Mouse (Mus musculus) intestine, embryonic 16.5 days (tissue): ENCODE measurements around the gene Olfr1395. TPM values are rescaled to one million over a fixed set of nuclear protein-coding genes. Genes with fewer than 3 reads are reported as not detected.
"Not testable (repeated sequence)": the region's sequence is repeated elsewhere in the genome, so short reads cannot be mapped to it uniquely, and the experiment has no call there.

Experiments used
- ATAC-seq: fragments of 200-750 bp; cut with Nextera tagmentation; 2 replicates; pipeline ENCODE4 v1.8.0; 2017; ENCODE audit warnings: moderate TSS enrichment, moderate library complexity
- H3K27ac ChIP-seq: fragments of 300-500 bp; sonication (generic); 2 replicates; pipeline ENCODE4 v1.5.1; 2014; ENCODE audit warnings: mild to moderate bottlenecking, low read length
- H3K27me3 ChIP-seq: fragments of 300-500 bp; sonication (generic); replicated peaks from 2 replicates; pipeline ENCODE4 v1.6.1; 2014; ENCODE audit warnings: low read length, control low read depth, mixed read lengths; ENCODE audit not compliant: control insufficient read depth, insufficient read depth
- H3K36me3 ChIP-seq: fragments of 300-500 bp; sonication (generic); 2 replicates; pipeline ENCODE4 v1.6.1; 2014; ENCODE audit warnings: low read length, control low read depth; ENCODE audit not compliant: control insufficient read depth, insufficient read depth
- H3K4me1 ChIP-seq: fragments of 300-500 bp; sonication (generic); 2 replicates; pipeline ENCODE4 v1.6.1; 2014; ENCODE audit warnings: low read length, control low read depth, mixed read lengths; ENCODE audit not compliant: control insufficient read depth, insufficient read depth
- H3K4me2 ChIP-seq: fragments of 300-500 bp; sonication (generic); 2 replicates; pipeline ENCODE4 v1.6.1; 2014; ENCODE audit warnings: low read depth, low read length, control low read depth
- H3K4me3 ChIP-seq: fragments of 300-500 bp; sonication (generic); 2 replicates; pipeline ENCODE4 v1.5.1; 2014; ENCODE audit warnings: mild to moderate bottlenecking, low read length
- H3K9ac ChIP-seq: fragments of 300-500 bp; sonication (generic); 2 replicates; pipeline ENCODE4 v1.6.1; 2014; ENCODE audit warnings: low read depth, low read length
- H3K9me3 ChIP-seq: fragments of 300-500 bp; sonication (generic); 2 replicates; pipeline ENCODE4 v1.6.1; 2016; ENCODE audit warnings: low read length, control low read depth; ENCODE audit not compliant: control insufficient read depth
- WGBS: fragments of 180-500 bp; shearing (Covaris S2); extraction: QIAGEN DNeasy Blood & Tissue Kit; methylation state at CpG from one replicate; pipeline ENCODE4 v1.1.7; 2014; 5-methylcytosine and 5-hydroxymethylcytosine counted together
- polyA plus RNA-seq: library from polyadenylated mRNA; unstranded; fragments of >200 nt; fragmentation: Nextera tagmentation; extraction: Ambion mirVana; gene quantifications from 2 replicates; pipeline ENCODE4 v1.2.1, GENCODE M21; 2015

The Olfr1395 gene
- polyA plus RNA-seq, 1 experiment from 2014 or later = not detected

DNA sequence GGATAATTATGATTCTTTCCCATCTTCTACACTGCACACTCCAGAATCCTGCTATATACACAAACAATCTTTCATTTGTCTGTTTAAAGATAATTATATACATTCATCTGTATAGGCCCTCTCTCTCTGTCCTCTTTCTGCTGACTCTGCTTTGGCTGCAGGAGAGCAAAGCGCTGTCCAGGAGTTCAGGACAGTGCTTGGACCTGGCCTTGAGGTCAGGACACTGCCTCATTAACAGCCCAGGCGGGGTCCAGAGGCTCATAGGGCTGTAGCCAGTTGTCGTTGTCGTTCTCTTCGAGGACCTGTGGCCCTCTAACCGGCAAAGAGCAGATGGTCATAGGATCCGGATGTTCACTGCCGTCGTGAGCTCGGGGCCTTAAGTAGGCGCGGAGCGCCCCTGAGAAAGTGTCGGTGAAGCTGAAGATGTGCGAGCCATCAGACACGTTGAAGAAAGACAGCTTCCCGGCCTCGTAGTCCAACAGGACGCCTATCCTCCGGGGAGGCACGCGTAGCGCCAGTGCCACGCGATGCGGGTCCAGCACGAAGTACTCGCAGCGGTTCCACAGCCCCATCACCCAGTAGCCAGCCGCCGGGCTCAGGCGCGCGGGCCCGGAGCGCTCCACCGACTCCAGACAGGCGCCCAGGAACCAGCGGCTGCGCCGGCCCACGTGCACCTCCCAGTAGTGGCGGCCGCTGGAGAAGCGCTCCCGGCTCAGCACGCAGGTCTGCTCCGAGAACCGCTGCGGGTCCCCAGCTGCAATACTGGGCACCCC, 27.0 kb downstream of the Olfr1395 start:
- Histone ChIP-seq H3K27ac (no peak overlapping the region), H3K9me3 (peaks cover 5% of the 10 kb centered on the region; the same call in 1 of the 2 replicates), H3K36me3 (no peaks in the 10 kb centered on the region), H3K27me3 (peaks cover 9% of the 10 kb centered on the region), H3K4me3 (peak overlapping the region; percentile 42), H3K9ac (peak overlapping the region; percentile 48; the same call in 1 of the 2 replicates), H3K4me2 (peak overlapping the region; percentile 83), H3K4me1 (peaks cover 6% of the 10 kb centered on the region)
- 7% methylated on average over 50 of the region's 50 CpGs for WGBS
- peak; percentile 71 for ATAC-seq

DNA sequence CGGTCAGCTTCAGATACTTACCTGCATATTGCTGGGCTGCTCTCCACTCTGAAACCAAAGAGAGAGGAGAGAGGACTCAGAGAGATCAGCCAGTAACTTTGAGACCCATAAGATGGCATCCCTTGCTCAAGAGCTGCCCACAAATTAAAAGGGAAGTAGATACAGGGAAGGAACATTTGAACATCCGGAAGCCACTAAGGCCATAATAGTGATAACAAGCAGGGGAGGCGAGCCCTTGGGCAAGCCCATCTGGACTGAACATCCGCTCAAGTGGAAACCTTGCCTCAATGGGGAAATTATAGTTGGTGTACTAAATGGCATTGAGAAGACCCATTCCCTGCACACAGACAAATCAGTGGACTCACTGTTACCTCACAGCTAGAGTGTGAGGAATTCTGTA, 28.5 kb downstream of the Olfr1395 start:
- ATAC-seq = no peak
- WGBS = 89% methylated on average over 4 of the region's 4 CpGs

DNA sequence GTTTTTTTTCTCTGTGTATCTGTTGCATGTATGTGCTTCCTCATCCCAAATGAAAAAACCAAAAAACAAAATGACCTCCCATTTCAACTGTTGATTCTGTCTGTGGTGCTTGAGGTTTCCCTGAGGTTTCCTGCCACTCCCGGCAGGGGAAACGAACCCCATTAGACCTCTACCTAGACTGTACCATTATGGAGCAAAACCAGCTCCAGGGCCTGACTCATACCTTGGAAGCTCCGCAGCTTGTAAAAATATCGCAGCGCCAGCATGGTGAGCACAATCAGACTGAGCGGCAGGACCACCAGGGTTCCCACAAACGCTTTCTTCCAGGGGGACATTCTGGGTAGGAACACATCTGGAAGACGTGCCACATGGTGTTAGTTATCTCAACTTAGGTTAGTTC, 33.3 kb downstream of the Olfr1395 start:
- no peak overlapping the region for H3K9ac ChIP-seq
- H3K27me3 ChIP-seq = no peaks in the 10 kb centered on the region
- H3K36me3 ChIP-seq = no peaks in the 10 kb centered on the region
- H3K4me3 ChIP-seq = no peak overlapping the region
- peak; percentile 5; the same call in 1 of the 2 replicates for ATAC-seq
- H3K4me1 ChIP-seq = 0 out of 2 replicates have a peak, but pooled peaks cover 5% of the 10 kb centered on the region
- H3K27ac ChIP-seq = no peak overlapping the region
- 85% methylated on average over 8 of the region's 8 CpGs for WGBS
- no peak overlapping the region for H3K4me2 ChIP-seq
- no peaks in the 10 kb centered on the region for H3K9me3 ChIP-seq

More for the DNA sequence above, 28.5 kb downstream of the Olfr1395 start:
- Histone ChIP-seq H3K27me3 (peaks cover 9% of the 10 kb centered on the region), H3K27ac (no peak overlapping the region), H3K9me3 (peaks cover 5% of the 10 kb centered on the region; the same call in 1 of the 2 replicates), H3K4me2 (no peak overlapping the region), H3K36me3 (no peaks in the 10 kb centered on the region), H3K4me1 (peaks cover 9% of the 10 kb centered on the region), H3K9ac (no peak overlapping the region), H3K4me3 (no peak overlapping the region)

DNA sequence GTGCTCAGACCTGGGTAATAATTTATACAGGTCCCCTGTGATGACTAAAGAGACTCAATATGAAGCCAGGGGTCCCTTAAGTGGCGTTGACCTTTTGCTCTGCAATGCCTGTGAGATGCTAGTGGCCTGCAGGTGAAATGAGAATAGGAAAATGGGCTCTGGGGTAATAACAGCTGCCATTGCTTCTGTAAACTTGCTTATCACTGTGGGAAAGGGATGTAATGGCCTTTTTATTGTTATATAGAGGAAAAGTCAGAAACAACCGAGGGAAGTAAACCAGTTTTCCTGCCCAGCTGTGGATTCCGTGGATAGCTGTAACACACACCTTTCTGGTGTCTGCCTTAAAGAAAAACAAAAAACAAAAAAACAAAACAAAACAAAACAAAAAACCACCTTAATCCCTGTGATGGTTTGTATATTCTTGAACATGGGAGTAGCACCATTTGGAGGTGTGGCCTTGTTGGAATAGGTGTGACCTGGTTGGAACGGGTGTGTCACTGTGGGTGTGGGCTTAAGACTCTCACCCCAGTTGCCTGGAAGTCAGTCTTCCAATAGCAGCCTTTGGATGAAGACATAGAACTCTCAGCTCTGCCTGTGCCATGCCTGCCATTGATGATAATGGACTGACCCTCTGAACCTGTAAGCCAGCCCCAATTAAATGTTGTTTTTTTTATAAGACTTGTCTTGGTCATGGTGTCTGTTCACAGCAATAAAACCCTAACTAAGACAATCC, 34.1 kb downstream of the Olfr1395 start:
- H3K4me3 ChIP-seq, H3K4me2 ChIP-seq, H3K9ac ChIP-seq, H3K36me3 ChIP-seq, H3K27ac ChIP-seq, H3K27me3 ChIP-seq, H3K4me1 ChIP-seq, H3K9me3 ChIP-seq: not testable (repeated sequence)
- peak; percentile 75 for ATAC-seq
- 49% methylated on average over 4 of the region's 4 CpGs for WGBS

DNA sequence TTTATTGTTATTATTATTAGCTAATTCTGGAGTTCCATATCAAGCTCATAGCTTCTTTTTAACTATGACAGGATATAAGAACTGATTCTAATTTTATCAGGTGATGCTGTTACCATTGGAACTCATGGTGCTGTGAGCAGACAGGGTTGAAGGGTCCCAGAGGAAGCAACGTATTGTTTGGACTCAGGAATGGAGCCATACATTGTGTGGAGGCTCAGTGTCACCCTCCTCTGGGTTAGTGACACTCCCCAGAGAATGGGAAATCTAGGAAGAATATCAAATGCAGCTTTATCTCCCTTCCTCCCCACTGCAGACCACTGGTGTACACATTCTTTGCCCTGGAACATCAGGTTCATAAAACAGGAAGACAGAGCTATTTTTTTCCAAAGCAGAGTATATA, 41.1 kb downstream of the Olfr1395 start:
- Histone ChIP-seq H3K27ac (no peak overlapping the region), H3K36me3 (no peaks in the 10 kb centered on the region), H3K9ac (no peak overlapping the region), H3K4me3 (no peak overlapping the region), H3K27me3 (no peaks in the 10 kb centered on the region), H3K9me3 (no peaks in the 10 kb centered on the region), H3K4me2 (no peak overlapping the region), H3K4me1 (no peaks in the 10 kb centered on the region)
- ATAC-seq = no peak
- WGBS = 59% methylated on average over 1 of the region's 1 CpGs

DNA sequence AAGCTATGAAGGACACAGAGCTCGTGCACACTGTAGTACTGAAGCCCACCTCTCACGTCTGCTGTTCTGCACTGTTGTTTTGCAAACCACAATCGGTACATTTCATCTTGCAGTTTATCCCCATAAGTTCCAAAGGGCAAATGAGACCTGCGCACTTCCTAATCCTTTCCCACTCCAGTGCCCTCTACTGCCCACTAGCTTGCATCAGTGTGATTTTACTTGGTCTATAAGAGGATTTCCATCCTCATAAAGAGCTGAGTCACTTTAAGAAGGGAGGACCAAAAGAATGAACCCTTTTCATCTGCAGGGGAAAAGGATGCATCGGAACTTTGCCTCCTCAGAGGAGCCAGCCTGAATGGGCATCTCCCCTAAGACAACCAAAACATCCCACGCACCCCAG, 44.4 kb downstream of the Olfr1395 start:
- H3K27me3 ChIP-seq = no peaks in the 10 kb centered on the region
- no peak overlapping the region for H3K4me2 ChIP-seq
- H3K27ac ChIP-seq = no peak overlapping the region
- H3K4me1 ChIP-seq = no peaks in the 10 kb centered on the region
- no peak overlapping the region for H3K4me3 ChIP-seq
- 77% methylated on average over 6 of the region's 6 CpGs for WGBS
- no peaks in the 10 kb centered on the region for H3K36me3 ChIP-seq
- no peaks in the 10 kb centered on the region for H3K9me3 ChIP-seq
- 0 out of 2 replicates have a peak, but pooled peaks have one; percentile 33 for ATAC-seq
- H3K9ac ChIP-seq = no peak overlapping the region

DNA sequence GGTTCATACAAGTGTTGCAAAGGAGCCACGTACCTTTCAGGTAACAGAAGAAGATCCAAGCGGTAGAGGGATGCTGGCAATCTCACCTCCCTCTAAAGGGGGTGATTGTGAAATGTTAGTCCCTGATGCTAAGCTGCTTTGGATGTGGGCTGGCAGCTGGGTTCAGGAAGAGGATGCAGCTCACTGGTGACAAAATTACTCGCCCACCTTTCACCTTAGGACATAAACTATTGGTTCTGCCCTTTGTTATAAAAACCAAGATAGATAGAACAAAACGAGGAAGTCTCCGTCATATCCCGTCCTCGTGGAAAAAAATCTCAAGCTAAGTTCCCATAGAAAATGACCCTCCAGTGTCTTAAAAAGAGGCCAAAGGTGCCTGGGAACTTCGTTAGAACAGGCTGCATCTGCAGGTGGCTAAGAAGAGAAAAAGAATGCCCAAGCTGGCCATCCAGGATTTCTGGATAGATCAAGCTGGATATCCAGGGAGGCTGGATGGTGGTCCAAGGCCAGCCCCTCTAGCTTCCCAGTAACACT, 44.9 kb downstream of the Olfr1395 start, which contains the start of gene Btnl9:
Gene Btnl9, minus strand, starts transcription at position 205 of the 534 bp plus-strand sequence.
- Histone ChIP-seq H3K9me3 (no peaks in the 10 kb centered on the region), H3K27ac (no peak within 1 kb of the TSS), H3K4me2 (no peak within 1 kb of the TSS), H3K36me3 (no peaks in the 10 kb centered on the region), H3K9ac (no peak within 1 kb of the TSS), H3K27me3 (no peaks in the 10 kb centered on the region), H3K4me3 (no peak within 1 kb of the TSS), H3K4me1 (no peaks in the 10 kb centered on the region)
- ATAC-seq = no peak
- WGBS = 80% methylated on average over 8 of the region's 8 CpGs

DNA sequence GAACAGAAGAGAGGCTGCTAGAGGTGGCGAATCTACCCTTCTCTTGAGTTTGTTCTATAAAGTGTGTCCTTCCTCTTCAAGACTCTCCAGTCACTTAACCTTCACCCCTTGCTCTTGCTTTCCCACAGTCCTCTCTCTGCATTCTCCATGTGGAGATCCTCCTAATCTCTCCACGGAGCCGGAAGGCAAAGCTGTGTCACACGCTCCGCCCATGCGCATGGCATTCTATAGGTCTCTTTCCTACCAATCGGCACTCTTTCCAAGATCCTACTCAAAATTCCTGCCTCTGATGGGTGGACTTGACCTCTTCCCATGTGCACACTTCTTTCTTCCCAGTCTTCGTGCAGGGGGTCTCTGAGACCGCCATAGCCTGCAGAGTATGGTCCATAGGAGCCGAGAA, 45.6 kb downstream of the Olfr1395 start:
- no peaks in the 10 kb centered on the region for H3K27me3 ChIP-seq
- H3K4me3 ChIP-seq = no peak overlapping the region
- no peak overlapping the region for H3K9ac ChIP-seq
- no peaks in the 10 kb centered on the region for H3K36me3 ChIP-seq
- H3K4me2 ChIP-seq = no peak overlapping the region
- H3K9me3 ChIP-seq = no peaks in the 10 kb centered on the region
- ATAC-seq = no peak
- 79% methylated on average over 10 of the region's 10 CpGs for WGBS
- no peaks in the 10 kb centered on the region for H3K4me1 ChIP-seq
- no peak overlapping the region for H3K27ac ChIP-seq

DNA sequence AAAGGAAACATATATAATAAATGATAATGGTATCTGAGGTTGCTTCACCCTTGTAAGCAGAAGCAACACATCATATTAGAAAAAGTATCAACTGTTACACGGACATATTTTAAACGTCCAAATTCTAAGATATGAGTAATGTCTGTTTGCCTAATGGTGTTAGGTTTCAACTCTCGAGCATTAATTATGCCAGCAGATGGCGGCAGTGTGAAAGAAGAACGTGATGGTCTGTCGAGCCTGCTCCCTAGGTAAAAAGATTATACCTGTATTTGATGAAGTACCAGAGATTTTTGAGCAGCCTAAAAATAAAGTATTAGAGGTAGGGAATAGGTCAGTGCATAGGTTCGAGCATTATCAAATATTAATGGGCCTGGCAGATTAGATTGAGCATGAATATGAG, 47.7 kb downstream of the Olfr1395 start:
- Histone ChIP-seq H3K9me3 (no peaks in the 10 kb centered on the region), H3K4me3 (no peak overlapping the region), H3K27me3 (no peaks in the 10 kb centered on the region), H3K4me1 (no peaks in the 10 kb centered on the region), H3K36me3 (no peaks in the 10 kb centered on the region), H3K4me2 (no peak overlapping the region), H3K27ac (no peak overlapping the region), H3K9ac (no peak overlapping the region)
- WGBS = 2% methylated on average over 7 of the region's 7 CpGs
- no peak for ATAC-seq
